Mouse (Mus musculus) CH12.LX (cell line): ENCODE measurements at regions not wholly inside any gene's neighbourhood (a gene's known extent, or its start where the extent isn't known, plus 50 kb on each side); places are given as distances from the start of the nearest gene placed in this dataset.

ENCODE experiments used
- BHLHE40 ChIP-seq: IDR thresholded peaks from 2 replicates; pipeline ENCODE4 v1.6.1; 2011; ENCODE audit warnings: mild to moderate bottlenecking, low read depth, low read length, improper control_type of control experiment
- CHD1 ChIP-seq: IDR thresholded peaks from 2 replicates; pipeline ENCODE4 v1.6.1; 2012; ENCODE audit warnings: low read depth, low read length, improper control_type of control experiment, inconsistent platforms
- CHD2 ChIP-seq: IDR thresholded peaks from 2 replicates; pipeline ENCODE4 v1.6.1; 2011; ENCODE audit warnings: low read length, improper control_type of control experiment
- CTCF ChIP-seq, 2 experiments: IDR thresholded peaks in 1 of 2; conservative IDR thresholded peaks in 1 of 2; 2 replicates each; pipeline ENCODE4 v1.5.1; 2011 to 2012; ENCODE audit warnings: low read depth in 2 of 2, low read length in 2 of 2, improper control_type of control experiment in 1 of 2, inconsistent platforms in 1 of 2, mild to moderate bottlenecking in 1 of 2, moderate library complexity in 1 of 2
- EP300 ChIP-seq: IDR thresholded peaks from 2 replicates; pipeline ENCODE4 v1.6.1; 2011; ENCODE audit warnings: low read length, improper control_type of control experiment
- MAZ ChIP-seq: IDR thresholded peaks from 2 replicates; pipeline ENCODE4 v1.6.1; 2012; ENCODE audit warnings: low read depth, mild to moderate bottlenecking, inconsistent platforms, low read length, improper control_type of control experiment, moderate library complexity
- MEF2A ChIP-seq: IDR thresholded peaks from 2 replicates; pipeline ENCODE4 v1.6.1; 2014; ENCODE audit warnings: low read depth, mild to moderate bottlenecking, inconsistent platforms, low read length, improper control_type of control experiment, borderline replicate concordance
- NELFE ChIP-seq: IDR thresholded peaks from 2 replicates; pipeline ENCODE4 v1.6.1; 2011; ENCODE audit warnings: low read depth, low read length, improper control_type of control experiment
- POLR2A ChIP-seq: IDR thresholded peaks from 2 replicates; pipeline ENCODE4 v1.6.1; 2011; ENCODE audit warnings: low read depth, mild to moderate bottlenecking, improper control_type of control experiment, low read length
- POLR2AphosphoS2 ChIP-seq: IDR thresholded peaks from 2 replicates; pipeline ENCODE4 v1.6.1; 2011; ENCODE audit warnings: low read depth, low read length, improper control_type of control experiment
- SIN3A ChIP-seq: IDR thresholded peaks from 2 replicates; pipeline ENCODE4 v1.6.1; 2012; ENCODE audit warnings: low read length, improper control_type of control experiment, inconsistent platforms
- TBP ChIP-seq: conservative IDR thresholded peaks from 2 replicates; pipeline ENCODE4 v1.6.1; 2011; ENCODE audit warnings: low read depth, low read length, improper control_type of control experiment

GRCm38 (mm10) chr1:48881373-48881772 is 1988.7 kb upstream of the Slc39a10 start:
- TF ChIP-seq POLR2A: no peak
- TF ChIP-seq CHD1: no peak
- no peak for TF ChIP-seq SIN3A
- no peak for TF ChIP-seq CHD2
- no peak for TF ChIP-seq BHLHE40
- TF ChIP-seq CTCF (conservative IDR thresholded peaks at IDR 0.05 in 1 of 2, IDR thresholded peaks at IDR 0.05 in 1 of 2; ENCODE audit: low read depth in 2 of 2, low read length in 2 of 2): no peak
- no peak for TF ChIP-seq MAZ
- TF ChIP-seq TBP: no peak
- TF ChIP-seq POLR2AphosphoS2: no peak
- TF ChIP-seq EP300: no peak
- no peak for TF ChIP-seq NELFE
- no peak for TF ChIP-seq MEF2A
